Mouse (Mus musculus): ENCODE measurements around the gene Atg4b.

DNA sequence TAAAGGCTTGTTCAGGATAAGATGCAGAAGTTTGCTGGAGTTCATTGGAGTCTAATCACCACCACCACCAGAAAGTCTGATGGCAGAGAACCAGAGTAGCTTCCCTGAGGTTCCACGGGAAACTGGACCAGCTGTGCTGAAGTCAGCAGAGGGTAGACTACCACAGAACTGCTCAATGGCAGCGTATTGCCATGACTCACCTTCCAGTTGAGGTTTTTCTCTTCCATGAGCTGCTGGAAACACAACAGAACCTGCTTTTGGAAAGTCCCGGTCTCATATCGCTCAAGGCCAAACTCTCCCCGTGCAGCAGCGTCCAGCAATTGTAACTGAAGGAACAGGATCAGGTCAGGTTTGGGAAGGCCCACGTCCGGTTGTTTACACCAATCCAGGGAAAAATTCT is 43.2 kb downstream of the Atg4b start:
- no peak for TF ChIP-seq POLR2A (IDR thresholded peaks at IDR 0.05; ENCODE audit: extremely low read depth, insufficient read depth, low read length)
- no peak for TF ChIP-seq CTCF (IDR thresholded peaks at IDR 0.05; ENCODE audit: low read depth, low read length)
